In the genomic region with DNA sequence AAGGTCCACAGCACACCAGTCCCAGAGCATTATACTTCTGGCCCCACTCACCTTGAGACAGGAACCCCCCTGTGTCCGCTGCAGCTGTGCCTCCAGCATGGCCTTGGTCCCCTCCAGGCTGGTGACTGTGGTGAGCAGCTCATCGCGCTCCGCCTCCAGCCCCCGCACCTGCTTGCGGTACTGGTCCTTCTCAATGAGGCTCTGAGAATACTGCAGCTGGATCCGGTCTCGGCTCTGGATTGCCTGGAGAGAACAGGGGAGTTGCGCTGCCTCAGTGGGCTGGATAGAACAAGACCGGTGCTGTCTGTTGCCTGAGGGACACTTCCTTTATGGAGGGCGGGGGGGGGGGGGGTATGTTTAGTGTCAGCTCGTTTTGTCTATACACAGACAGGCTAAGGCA, we compare ENCODE assay signal across 13 mouse cellular contexts. TPM values are rescaled to one million over a fixed set of nuclear protein-coding genes. Genes with fewer than 3 reads are reported as not detected.
DNase-seq lines count a peak whose midpoint lies in the region; ATAC-seq lines count a peak whose summit lies in the region.
"Had no signal": no experiment of that assay in that cellular context is flagged by ENCODE, and none has a peak within 500 bp of the region (broad histone marks: within the 10 kb centered on the region; RNA-seq: fewer than 3 reads in every experiment).

No protein-coding gene starts in this region.

- H3K27me3 ChIP-seq in heart, embryonic 12.5 days (replicated peaks): 0 out of 2 replicates have a peak, but pooled peaks cover 6% of the 10 kb centered on the region
- no peaks in the 10 kb centered on the region for H3K27me3 ChIP-seq in heart, embryonic 15.5 days
- H3K27me3 ChIP-seq in limb, embryonic 15.5 days: peaks cover 53% of the 10 kb centered on the region
- H3K27me3 ChIP-seq: hindbrain, embryonic 15.5 days; midbrain, embryonic 13.5 days had no signal

- no peak for ATAC-seq in heart, embryonic 12.5 days (ENCODE audit: insufficient number of reproducible peaks, low FRiP score)
- ATAC-seq in heart, embryonic 15.5 days (replicated peaks; ENCODE audit: insufficient number of reproducible peaks, insufficient read depth, low FRiP score, low read depth): no peak
- no peak for ATAC-seq in limb, embryonic 15.5 days (ENCODE audit: insufficient number of reproducible peaks, low FRiP score, low TSS enrichment, low read depth)
- ATAC-seq in activated CD4-positive, CD25-positive, alpha-beta regulatory T cell, adult 4 months: no peak
- ATAC-seq: midbrain, embryonic 13.5 days had no signal

- 84% methylated on average over 12 of the region's 12 CpGs for WGBS in heart, embryonic 12.5 days
- WGBS in heart, embryonic 15.5 days: 82% methylated on average over 12 of the region's 12 CpGs
- WGBS in limb, embryonic 15.5 days: 73% methylated on average over 12 of the region's 12 CpGs

- peaks cover 43% of the 10 kb centered on the region for H3K4me1 ChIP-seq in heart, embryonic 12.5 days (replicated peaks)
- H3K4me1 ChIP-seq in heart, embryonic 15.5 days (replicated peaks): peaks cover 45% of the 10 kb centered on the region
- H3K4me1 ChIP-seq in limb, embryonic 15.5 days: peaks cover 28% of the 10 kb centered on the region

- H3K9me3 ChIP-seq in heart, embryonic 12.5 days (replicated peaks): no peaks in the 10 kb centered on the region
- H3K9me3 ChIP-seq in heart, embryonic 15.5 days (replicated peaks): no peaks in the 10 kb centered on the region
- no peaks in the 10 kb centered on the region for H3K9me3 ChIP-seq in limb, embryonic 15.5 days
- H3K9me3 ChIP-seq: hindbrain, embryonic 15.5 days; midbrain, embryonic 13.5 days had no signal

- H3K9ac ChIP-seq in heart, embryonic 12.5 days: no peak overlapping the region; the same call in 1 of the 2 replicates
- H3K9ac ChIP-seq in heart, embryonic 15.5 days: no peak overlapping the region
- no peak overlapping the region for H3K9ac ChIP-seq in limb, embryonic 15.5 days
- H3K9ac ChIP-seq: hindbrain, embryonic 15.5 days; midbrain, embryonic 13.5 days had no signal

- no peak for DNase-seq in heart, postnatal 14 days
- DNase-seq in kidney, postnatal 10 days: peak; percentile 23
- no peak for DNase-seq in kidney, adult 8-10 months
- DNase-seq: cerebellum, adult 9-11 months; lung, adult 2 months; thymus, postnatal 36 days had no signal

- intact Hi-C loops in heart, postnatal 14 days (cut with DNase I): no loop called here

- H3K36me3 ChIP-seq in heart, embryonic 12.5 days: peaks cover 5% of the 10 kb centered on the region; the same call in 1 of the 2 replicates
- peaks cover 3% of the 10 kb centered on the region; the same call in 1 of the 2 replicates for H3K36me3 ChIP-seq in heart, embryonic 15.5 days
- H3K36me3 ChIP-seq in limb, embryonic 15.5 days: no peaks in the 10 kb centered on the region
- H3K36me3 ChIP-seq: hindbrain, embryonic 15.5 days; midbrain, embryonic 13.5 days had no signal

- no peak overlapping the region for H3K4me3 ChIP-seq in heart, embryonic 12.5 days
- no peak overlapping the region for H3K4me3 ChIP-seq in heart, embryonic 15.5 days
- H3K4me3 ChIP-seq in limb, embryonic 15.5 days: no peak overlapping the region
- H3K4me3 ChIP-seq: hindbrain, embryonic 15.5 days; layer of hippocampus, adult 2 months; midbrain, embryonic 13.5 days had no signal

- H3K27ac ChIP-seq in heart, embryonic 12.5 days (ENCODE audit: poor library complexity, severe bottlenecking): peak overlapping the region; percentile 18; the same call in 1 of the 2 replicates
- peak overlapping the region; percentile 65 for H3K27ac ChIP-seq in heart, embryonic 15.5 days
- peak overlapping the region; percentile 55 for H3K27ac ChIP-seq in limb, embryonic 15.5 days
- H3K27ac ChIP-seq: hindbrain, embryonic 15.5 days; layer of hippocampus, adult 2 months; midbrain, embryonic 13.5 days had no signal

- H3K4me2 ChIP-seq in heart, embryonic 12.5 days: no peak overlapping the region
- H3K4me2 ChIP-seq in heart, embryonic 15.5 days: no peak overlapping the region
- H3K4me2 ChIP-seq in limb, embryonic 15.5 days: no peak overlapping the region
- H3K4me2 ChIP-seq: hindbrain, embryonic 15.5 days; midbrain, embryonic 13.5 days had no signal

RNA-seq across cellular contexts. Expression of a gene that starts 11.9 kb away (rescaled TPM):
- 6.1 and 7.5 TPM in 2 replicates for polyA plus RNA-seq in heart, embryonic 12.5 days (2016; fragmentation: Nextera tagmentation; extraction: Ambion mirVana)
- 10 to 100 TPM; 20.3 to 20.6 TPM for total RNA-seq in heart, postnatal 14 days (2021)
- polyA plus RNA-seq in heart, embryonic 15.5 days (2015; fragmentation: Nextera tagmentation; extraction: Ambion mirVana): 5.7 and 7.6 TPM in 2 replicates
- 3.4 and 3.8 TPM in 2 replicates for polyA plus RNA-seq in limb, embryonic 15.5 days (2015; fragmentation: Nextera tagmentation; extraction: Ambion mirVana)
- polyA plus RNA-seq in activated CD4-positive, CD25-positive, alpha-beta regulatory T cell, adult 4 months (2017; shearing (Covaris generic)): not detected

RNA-seq across cellular contexts. Expression of a gene that starts 17.7 kb away (rescaled TPM):
- polyA plus RNA-seq in heart, embryonic 12.5 days (2016; fragmentation: Nextera tagmentation; extraction: Ambion mirVana): 7.3 and 7.9 TPM in 2 replicates
- total RNA-seq in heart, postnatal 14 days (2021): 10 to 100 TPM; 14.0 to 14.6 TPM
- polyA plus RNA-seq in heart, embryonic 15.5 days (2015; fragmentation: Nextera tagmentation; extraction: Ambion mirVana): 13.6 and 21.0 TPM in 2 replicates
- 15.1 and 16.3 TPM in 2 replicates for polyA plus RNA-seq in limb, embryonic 15.5 days (2015; fragmentation: Nextera tagmentation; extraction: Ambion mirVana)
- polyA plus RNA-seq in activated CD4-positive, CD25-positive, alpha-beta regulatory T cell, adult 4 months (2017; shearing (Covaris generic)): 10 to 100 TPM; 47.5 to 55.4 TPM

RNA-seq across cellular contexts. Expression of a gene that starts 51.4 kb away (rescaled TPM):
- 40.5 and 40.8 TPM in 2 replicates for polyA plus RNA-seq in heart, embryonic 12.5 days (2016; fragmentation: Nextera tagmentation; extraction: Ambion mirVana)
- total RNA-seq in heart, postnatal 14 days (2021): 10 to 100 TPM; 47.5 to 50.8 TPM
- polyA plus RNA-seq in heart, embryonic 15.5 days (2015; fragmentation: Nextera tagmentation; extraction: Ambion mirVana): 32.0 and 40.4 TPM in 2 replicates
- polyA plus RNA-seq in limb, embryonic 15.5 days (2015; fragmentation: Nextera tagmentation; extraction: Ambion mirVana): 26.5 and 30.0 TPM in 2 replicates
- polyA plus RNA-seq in activated CD4-positive, CD25-positive, alpha-beta regulatory T cell, adult 4 months (2017; shearing (Covaris generic)): not detected

Comparison
In these comparisons a context has a peak if more than half of its experiments do, and no peak if none do; other contexts are left out.
1. RNA of a gene that starts 51.4 kb away (polyA plus RNA-seq): 40.5 to 40.8 TPM in heart, embryonic 12.5 days, 32.0 to 40.4 TPM in heart, embryonic 15.5 days and 26.5 to 30.0 TPM in limb, embryonic 15.5 days; not detected in activated CD4-positive, CD25-positive, alpha-beta regulatory T cell, adult 4 months; every median in the first group is over 10 times any median in the second.
2. Peak in every context shown above with its lines, with median percentiles within 50 percentile points of each other: H3K27ac ChIP-seq.